Mouse (Mus musculus): ENCODE measurements around the gene Tgoln1. TPM values are rescaled to one million over a fixed set of nuclear protein-coding genes. Genes with fewer than 3 reads are reported as not detected.

Tgoln1 gene
- polyA plus RNA-seq (2012; rRNA removed; ENCODE audit: low replicate concordance): 16.1 and 19.8 TPM in 2 replicates

GRCm38 (mm10) chr6:72616643-72617288 lies at the start of gene Tgoln1:
TSS of gene Tgoln1 (minus strand) at chr6:72617000.

GRCm38 (mm10) chr6:72597956-72598753 lies 18.6 kb downstream of the Tgoln1 start, which contains the start of the genes Elmod3 and Retsat:
TSS of gene Elmod3 (minus strand) at chr6:72598413.
TSS of gene Retsat (plus strand) at chr6:72598475.

Other genes with a start within 250 kb of the Tgoln1 start
- gene Vamp5, start 236.5 kb downstream of the Tgoln1 start, polyA plus RNA-seq (2012; rRNA removed; ENCODE audit: low replicate concordance): 14.0 and 23.5 TPM in 2 replicates
- gene Vamp8, start 226.3 kb downstream of the Tgoln1 start, polyA plus RNA-seq (2012; rRNA removed; ENCODE audit: low replicate concordance): 184 and 294 TPM in 2 replicates
- 6.8 and 12.1 TPM in 2 replicates for gene Ggcx, start 202.7 kb downstream of the Tgoln1 start, polyA plus RNA-seq (2012; rRNA removed; ENCODE audit: low replicate concordance)
- gene Mat2a, start 177.4 kb downstream of the Tgoln1 start, polyA plus RNA-seq (2012; rRNA removed; ENCODE audit: low replicate concordance): 20.1 and 71.9 TPM in 2 replicates
- 13.8 and 21.4 TPM in 2 replicates for gene Sh2d6, start 95.3 kb downstream of the Tgoln1 start, polyA plus RNA-seq (2012; rRNA removed; ENCODE audit: low replicate concordance)
- gene Capg, start 72.6 kb downstream of the Tgoln1 start, polyA plus RNA-seq (2012; rRNA removed; ENCODE audit: low replicate concordance): 15.4 and 48.6 TPM in 2 replicates
- 29.8 and 30.3 TPM in 2 replicates for gene Elmod3, start 18.6 kb downstream of the Tgoln1 start, polyA plus RNA-seq (2012; rRNA removed; ENCODE audit: low replicate concordance)
- 145 and 185 TPM in 2 replicates for gene Retsat, start 18.5 kb downstream of the Tgoln1 start, polyA plus RNA-seq (2012; rRNA removed; ENCODE audit: low replicate concordance)
- gene Tcf7l1, start 172.3 kb upstream of the Tgoln1 start, polyA plus RNA-seq (2012; rRNA removed; ENCODE audit: low replicate concordance): 5.4 and 9.3 TPM in 2 replicates

Measured in duodenum, adult 2 months (tissue).